Mouse (Mus musculus): ENCODE data around the gene Mdga1. TPM values are rescaled to one million over a fixed set of nuclear protein-coding genes. Genes with fewer than 3 reads are reported as not detected.

Gene Mdga1
- polyA plus RNA-seq, 1 experiment from 2014 or later: 2.1 TPM

- Histone ChIP-seq H3K36me3 (replicated peaks; ENCODE audit: control insufficient read depth, insufficient read depth, low read depth, low read length) (no peaks in the 10 kb centered on the region), H3K9me3 (replicated peaks; ENCODE audit: control insufficient read depth, low read length) (no peaks in the 10 kb centered on the region), H3K9ac (replicated peaks; ENCODE audit: low read length) (no peak overlapping the region), H3K4me1 (ENCODE audit: control insufficient read depth, insufficient read depth, low read length) (no peaks in the 10 kb centered on the region), H3K4me2 (ENCODE audit: low read depth, low read length) (no peak overlapping the region), H3K27me3 (ENCODE audit: control insufficient read depth, insufficient read depth, low read length) (no peaks in the 10 kb centered on the region), H3K4me3 (ENCODE audit: low read depth, low read length) (no peak overlapping the region), H3K27ac (replicated peaks; ENCODE audit: low read depth, low read length) (no peak overlapping the region)
- WGBS: 86% methylated on average over 4 of the region's 4 CpGs
- DNase-seq (ENCODE audit: low spot score) (no peak), ATAC-seq (replicated peaks; ENCODE audit: insufficient number of reproducible peaks, low FRiP score, low TSS enrichment, low read depth) (no peak)
These were observed 115.1 kb downstream of the Mdga1 start for GRCm38 (mm10) chr17:29854835-29855234.

DNA sequence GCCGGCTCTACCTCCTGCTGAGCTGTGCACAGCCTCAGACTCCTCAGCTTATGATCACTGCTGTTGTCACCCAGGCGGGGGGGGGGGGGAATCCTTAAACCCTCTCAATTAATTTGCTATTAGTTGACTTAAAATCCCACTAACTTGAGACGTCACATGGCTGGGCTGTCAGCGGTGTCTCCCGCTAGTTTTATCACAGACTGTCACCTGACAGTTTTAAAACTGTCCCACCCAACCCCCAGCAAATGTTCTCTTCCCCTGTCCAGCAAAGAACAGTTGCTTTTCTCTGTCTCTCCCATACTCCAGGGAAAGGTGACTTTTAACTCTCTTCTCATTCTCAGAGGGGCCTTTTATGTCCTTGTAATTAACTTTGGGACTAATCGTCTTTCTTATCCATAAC lies 115.5 kb downstream of the Mdga1 start:
- Histone ChIP-seq H3K9ac (replicated peaks; ENCODE audit: low read length) (no peak overlapping the region), H3K4me2 (ENCODE audit: low read depth, low read length) (no peak overlapping the region), H3K4me1 (ENCODE audit: control insufficient read depth, insufficient read depth, low read length) (no peaks in the 10 kb centered on the region), H3K27ac (replicated peaks; ENCODE audit: low read depth, low read length) (no peak overlapping the region), H3K9me3 (replicated peaks; ENCODE audit: control insufficient read depth, low read length) (no peaks in the 10 kb centered on the region), H3K4me3 (ENCODE audit: low read depth, low read length) (no peak overlapping the region), H3K36me3 (replicated peaks; ENCODE audit: control insufficient read depth, insufficient read depth, low read depth, low read length) (no peaks in the 10 kb centered on the region), H3K27me3 (ENCODE audit: control insufficient read depth, insufficient read depth, low read length) (no peaks in the 10 kb centered on the region)
- 66% methylated on average over 6 of the region's 6 CpGs for whole genome bisulfite sequencing
- DNase-seq (ENCODE audit: low spot score): no peak
- ATAC-seq (replicated peaks; ENCODE audit: insufficient number of reproducible peaks, low FRiP score, low TSS enrichment, low read depth): no peak

DNA sequence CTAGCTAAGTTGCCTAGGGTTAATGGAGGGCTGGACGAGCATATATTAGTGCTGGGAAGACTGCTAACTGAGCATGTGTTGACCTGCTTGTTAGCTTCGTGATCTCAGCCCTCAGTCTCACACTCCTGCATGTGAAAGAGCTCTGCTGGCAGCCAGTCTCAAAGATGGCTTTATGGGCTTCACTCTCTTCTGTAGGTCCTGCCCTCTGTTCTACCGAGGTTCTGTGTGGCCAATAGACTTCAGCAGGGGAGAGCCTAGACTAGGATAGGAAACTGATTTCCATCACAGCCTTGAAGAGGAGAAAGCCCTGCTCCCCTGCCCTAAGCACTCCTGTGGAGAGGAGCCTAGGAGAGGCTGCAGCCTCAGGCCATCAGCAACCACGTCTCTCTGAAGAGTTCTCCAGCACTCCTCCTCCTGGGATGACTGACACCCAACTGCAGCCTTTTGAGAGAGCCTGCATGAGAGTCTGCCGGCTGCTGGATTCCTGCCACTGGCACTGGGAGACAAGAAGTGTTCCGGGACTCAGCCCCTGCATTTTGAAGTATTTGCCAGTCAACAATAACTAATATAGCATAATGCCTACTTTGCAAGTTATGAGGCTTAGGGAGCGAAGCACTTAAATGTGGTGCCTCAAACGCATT lies 116.9 kb downstream of the Mdga1 start:
- H3K27me3 ChIP-seq (ENCODE audit: control insufficient read depth, insufficient read depth, low read length): no peaks in the 10 kb centered on the region
- no peak overlapping the region for H3K4me2 ChIP-seq (ENCODE audit: low read depth, low read length)
- 50% methylated on average over 8 of the region's 8 CpGs for WGBS
- H3K36me3 ChIP-seq (replicated peaks; ENCODE audit: control insufficient read depth, insufficient read depth, low read depth, low read length): no peaks in the 10 kb centered on the region
- no peak for ATAC-seq (replicated peaks; ENCODE audit: insufficient number of reproducible peaks, low FRiP score, low TSS enrichment, low read depth)
- H3K9me3 ChIP-seq (replicated peaks; ENCODE audit: control insufficient read depth, low read length): no peaks in the 10 kb centered on the region
- no peaks in the 10 kb centered on the region for H3K4me1 ChIP-seq (ENCODE audit: control insufficient read depth, insufficient read depth, low read length)
- no peak for DNase-seq (ENCODE audit: low spot score)
- H3K9ac ChIP-seq (replicated peaks; ENCODE audit: low read length): no peak overlapping the region
- no peak overlapping the region for H3K4me3 ChIP-seq (ENCODE audit: low read depth, low read length)
- H3K27ac ChIP-seq (replicated peaks; ENCODE audit: low read depth, low read length): no peak overlapping the region

- DNase-seq (ENCODE audit: low spot score) (no peak), ATAC-seq (replicated peaks; ENCODE audit: insufficient number of reproducible peaks, low FRiP score, low TSS enrichment, low read depth) (no peak)
- Histone ChIP-seq H3K9ac (replicated peaks; ENCODE audit: low read length) (no peak overlapping the region), H3K9me3 (replicated peaks; ENCODE audit: control insufficient read depth, low read length) (no peaks in the 10 kb centered on the region), H3K4me3 (ENCODE audit: low read depth, low read length) (no peak overlapping the region), H3K36me3 (replicated peaks; ENCODE audit: control insufficient read depth, insufficient read depth, low read depth, low read length) (no peaks in the 10 kb centered on the region), H3K27ac (replicated peaks; ENCODE audit: low read depth, low read length) (no peak overlapping the region), H3K4me1 (ENCODE audit: control insufficient read depth, insufficient read depth, low read length) (no peaks in the 10 kb centered on the region), H3K4me2 (ENCODE audit: low read depth, low read length) (no peak overlapping the region), H3K27me3 (ENCODE audit: control insufficient read depth, insufficient read depth, low read length) (no peaks in the 10 kb centered on the region)
- WGBS: 76% methylated on average over 13 of the region's 13 CpGs
These were observed 120.5 kb downstream of the Mdga1 start for GRCm38 (mm10) chr17:29849436-29849797.

GRCm38 (mm10) chr17:29848793-29849435 lies 121.0 kb downstream of the Mdga1 start:
- Histone ChIP-seq H3K4me1 (ENCODE audit: control insufficient read depth, insufficient read depth, low read length) (no peaks in the 10 kb centered on the region), H3K9ac (replicated peaks; ENCODE audit: low read length) (no peak overlapping the region), H3K4me2 (ENCODE audit: low read depth, low read length) (no peak overlapping the region), H3K27ac (replicated peaks; ENCODE audit: low read depth, low read length) (no peak overlapping the region), H3K27me3 (ENCODE audit: control insufficient read depth, insufficient read depth, low read length) (no peaks in the 10 kb centered on the region), H3K36me3 (replicated peaks; ENCODE audit: control insufficient read depth, insufficient read depth, low read depth, low read length) (no peaks in the 10 kb centered on the region), H3K4me3 (ENCODE audit: low read depth, low read length) (no peak overlapping the region), H3K9me3 (replicated peaks; ENCODE audit: control insufficient read depth, low read length) (no peaks in the 10 kb centered on the region)
- 27% methylated on average over 17 of the region's 17 CpGs for WGBS
- ATAC-seq (replicated peaks; ENCODE audit: insufficient number of reproducible peaks, low FRiP score, low TSS enrichment, low read depth) (peak; percentile 60; the same call in 1 of the 2 replicates), DNase-seq (ENCODE audit: low spot score) (peak; percentile 81)

- Histone ChIP-seq H3K27me3 (ENCODE audit: control insufficient read depth, insufficient read depth, low read length) (no peaks in the 10 kb centered on the region), H3K4me2 (ENCODE audit: low read depth, low read length) (no peak overlapping the region), H3K4me3 (ENCODE audit: low read depth, low read length) (no peak overlapping the region), H3K27ac (replicated peaks; ENCODE audit: low read depth, low read length) (no peak overlapping the region), H3K4me1 (ENCODE audit: control insufficient read depth, insufficient read depth, low read length) (no peaks in the 10 kb centered on the region), H3K36me3 (replicated peaks; ENCODE audit: control insufficient read depth, insufficient read depth, low read depth, low read length) (no peaks in the 10 kb centered on the region), H3K9ac (replicated peaks; ENCODE audit: low read length) (no peak overlapping the region), H3K9me3 (replicated peaks; ENCODE audit: control insufficient read depth, low read length) (no peaks in the 10 kb centered on the region)
- no peak for ATAC-seq (replicated peaks; ENCODE audit: insufficient number of reproducible peaks, low FRiP score, low TSS enrichment, low read depth)
- WGBS: 24% methylated on average over 8 of the region's 8 CpGs
- no peak for DNase-seq (ENCODE audit: low spot score)
These were observed 122.6 kb downstream of the Mdga1 start for GRCm38 (mm10) chr17:29847291-29847690.

- Histone ChIP-seq H3K36me3 (replicated peaks; ENCODE audit: control insufficient read depth, insufficient read depth, low read depth, low read length) (no peaks in the 10 kb centered on the region), H3K4me2 (ENCODE audit: low read depth, low read length) (no peak overlapping the region), H3K9me3 (replicated peaks; ENCODE audit: control insufficient read depth, low read length) (no peaks in the 10 kb centered on the region), H3K27me3 (ENCODE audit: control insufficient read depth, insufficient read depth, low read length) (no peaks in the 10 kb centered on the region), H3K27ac (replicated peaks; ENCODE audit: low read depth, low read length) (no peak overlapping the region), H3K4me3 (ENCODE audit: low read depth, low read length) (no peak overlapping the region), H3K9ac (replicated peaks; ENCODE audit: low read length) (no peak overlapping the region), H3K4me1 (ENCODE audit: control insufficient read depth, insufficient read depth, low read length) (peaks cover 3% of the 10 kb centered on the region; the same call in 1 of the 2 replicates)
- DNase-seq (ENCODE audit: low spot score): no peak
- WGBS: 48% methylated on average over 15 of the region's 15 CpGs
- no peak for ATAC-seq (replicated peaks; ENCODE audit: insufficient number of reproducible peaks, low FRiP score, low TSS enrichment, low read depth)
These were observed 123.6 kb downstream of the Mdga1 start for GRCm38 (mm10) chr17:29846284-29846683.

- no peaks in the 10 kb centered on the region for H3K27me3 ChIP-seq (ENCODE audit: control insufficient read depth, insufficient read depth, low read length)
- no peak overlapping the region for H3K9ac ChIP-seq (replicated peaks; ENCODE audit: low read length)
- no peak overlapping the region for H3K4me3 ChIP-seq (ENCODE audit: low read depth, low read length)
- no peak overlapping the region for H3K27ac ChIP-seq (replicated peaks; ENCODE audit: low read depth, low read length)
- DNase-seq (ENCODE audit: low spot score) (no peak), ATAC-seq (replicated peaks; ENCODE audit: insufficient number of reproducible peaks, low FRiP score, low TSS enrichment, low read depth) (no peak)
- H3K4me1 ChIP-seq (ENCODE audit: control insufficient read depth, insufficient read depth, low read length): peaks cover 3% of the 10 kb centered on the region; the same call in 1 of the 2 replicates
- no peak overlapping the region for H3K4me2 ChIP-seq (ENCODE audit: low read depth, low read length)
- H3K9me3 ChIP-seq (replicated peaks; ENCODE audit: control insufficient read depth, low read length): no peaks in the 10 kb centered on the region
- 91% methylated on average over 6 of the region's 6 CpGs for WGBS
- H3K36me3 ChIP-seq (replicated peaks; ENCODE audit: control insufficient read depth, insufficient read depth, low read depth, low read length): no peaks in the 10 kb centered on the region
These were observed 124.9 kb downstream of the Mdga1 start for GRCm38 (mm10) chr17:29844949-29845348.
